Mouse (Mus musculus) embryonic fibroblast, embryonic 13.5 days (primary cell): ENCODE results near the gene Eif3m.

Experiments
- CTCF ChIP-seq: IDR thresholded peaks from 2 replicates; pipeline ENCODE4 v1.5.1; 2011; ENCODE audit warnings: mild to moderate bottlenecking, control low read depth, low read length, moderate library complexity, borderline replicate concordance; ENCODE audit not compliant: insufficient read depth
- POLR2A ChIP-seq: IDR thresholded peaks from 2 replicates; pipeline ENCODE4 v1.6.1; 2011; ENCODE audit warnings: low read depth, mild to moderate bottlenecking, control low read depth, low read length, moderate library complexity

DNA sequence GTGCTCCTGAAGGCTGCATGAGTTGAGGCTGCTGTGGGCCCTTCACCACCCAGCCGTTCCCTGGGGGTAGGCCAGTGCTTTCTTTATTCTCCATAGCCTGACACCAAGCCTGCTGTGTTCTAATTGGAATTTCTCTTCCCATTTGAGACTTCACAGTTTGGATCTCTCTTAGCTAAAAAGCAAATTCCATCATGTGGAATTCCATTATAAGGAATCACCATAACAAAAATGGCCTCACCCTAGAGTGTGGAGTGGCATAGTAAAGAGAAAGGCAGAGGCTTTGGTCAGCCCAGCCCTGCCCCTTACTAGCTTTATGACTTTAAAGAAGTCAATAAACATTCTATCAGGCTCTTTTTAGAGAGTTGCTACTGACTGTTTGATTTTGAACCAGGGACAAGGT lies 31.4 kb upstream of the Eif3m start:
- no peak for TF ChIP-seq POLR2A
- no peak for TF ChIP-seq CTCF
